Comparison of ENCODE assay signal across 26 mouse cellular contexts in the genomic region with DNA sequence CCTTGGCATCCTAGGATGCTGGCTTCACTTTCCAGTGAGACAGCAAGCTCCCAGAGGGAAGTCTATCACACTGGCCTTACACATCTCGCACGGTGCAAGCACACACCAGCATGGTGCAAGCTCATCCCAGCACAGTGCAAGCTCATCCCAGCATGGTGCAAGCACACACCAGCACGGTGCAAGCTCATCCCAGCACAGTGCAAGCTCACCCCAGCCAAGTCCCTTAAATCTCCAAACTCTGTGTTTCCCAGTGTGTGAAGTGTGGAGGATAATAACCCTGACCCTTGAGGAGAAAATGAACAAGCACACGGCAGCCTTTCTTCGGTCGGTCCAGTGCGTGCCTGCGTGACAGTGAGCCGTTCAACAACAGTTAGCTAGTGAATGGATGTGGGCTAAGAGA.
DNase-seq lines count a peak whose midpoint lies in the region; ATAC-seq lines count a peak whose summit lies in the region.
"Had no signal": no experiment of that assay in that cellular context is flagged by ENCODE, and none has a peak within 500 bp of the region (broad histone marks: within the 10 kb centered on the region; RNA-seq: fewer than 3 reads in every experiment).

No protein-coding gene starts in this region.

- no peak for DNase-seq in embryonic facial prominence, embryonic 11.5 days (ENCODE audit: low spot score)
- DNase-seq in embryonic facial prominence, embryonic 10.5 days (ENCODE audit: low spot score): no peak
- DNase-seq in hindbrain, embryonic 11.5 days (ENCODE audit: low spot score): no peak
- no peak for DNase-seq in midbrain, embryonic 10.5 days (ENCODE audit: low spot score)
- no peak for DNase-seq in layer of hippocampus, adult 8-10 months (ENCODE audit: low spot score in 2 of 2)
- DNase-seq: adrenal gland, postnatal 25 days; cerebellum, adult 8-10 months; cerebellum, postnatal 36 days; embryo, embryonic 11 days; heart, adult 2 months; heart, postnatal 4 days; kidney, postnatal 14 days; liver; lung, postnatal 4 days; retina, postnatal 1 day; right cerebral cortex, postnatal 14 days had no signal

- 85% methylated on average over 9 of the region's 9 CpGs for WGBS in embryonic facial prominence, embryonic 11.5 days
- 85% methylated on average over 9 of the region's 9 CpGs for WGBS in embryonic facial prominence, embryonic 10.5 days
- WGBS in hindbrain, embryonic 13.5 days: 70% methylated on average over 9 of the region's 9 CpGs
- 88% methylated on average over 9 of the region's 9 CpGs for WGBS in hindbrain, embryonic 11.5 days
- WGBS in midbrain, embryonic 10.5 days: 90% methylated on average over 9 of the region's 9 CpGs
- 72% methylated on average over 9 of the region's 9 CpGs for WGBS in midbrain, embryonic 13.5 days
- WGBS in midbrain, embryonic 15.5 days: 67% methylated on average over 9 of the region's 9 CpGs

- no peak overlapping the region for H3K4me3 ChIP-seq in embryonic facial prominence, embryonic 11.5 days (ENCODE audit: low read depth, low read length)
- H3K4me3 ChIP-seq in embryonic facial prominence, embryonic 10.5 days: no peak overlapping the region
- no peak overlapping the region for H3K4me3 ChIP-seq in hindbrain, embryonic 13.5 days
- H3K4me3 ChIP-seq in hindbrain, embryonic 11.5 days (ENCODE audit: low read depth, low read length): no peak overlapping the region
- H3K4me3 ChIP-seq in midbrain, embryonic 10.5 days: no peak overlapping the region
- no peak overlapping the region for H3K4me3 ChIP-seq in midbrain, embryonic 13.5 days (replicated peaks)
- no peak overlapping the region for H3K4me3 ChIP-seq in midbrain, embryonic 15.5 days
- H3K4me3 ChIP-seq: erythroblast, embryonic 14.5 days; heart, adult 2 months; heart, embryonic 12.5 days; neural tube, embryonic 12.5 days had no signal

- H3K27me3 ChIP-seq in embryonic facial prominence, embryonic 11.5 days (ENCODE audit: control insufficient read depth, insufficient read depth, low read length): no peaks in the 10 kb centered on the region
- no peaks in the 10 kb centered on the region for H3K27me3 ChIP-seq in embryonic facial prominence, embryonic 10.5 days (replicated peaks; ENCODE audit: low read depth, poor library complexity, severe bottlenecking)
- H3K27me3 ChIP-seq in hindbrain, embryonic 13.5 days: no peaks in the 10 kb centered on the region
- no peaks in the 10 kb centered on the region for H3K27me3 ChIP-seq in hindbrain, embryonic 11.5 days (ENCODE audit: control insufficient read depth, insufficient read depth, low read length)
- H3K27me3 ChIP-seq in midbrain, embryonic 10.5 days (ENCODE audit: low read depth, poor library complexity, severe bottlenecking): no peaks in the 10 kb centered on the region
- no peaks in the 10 kb centered on the region for H3K27me3 ChIP-seq in midbrain, embryonic 13.5 days
- H3K27me3 ChIP-seq in midbrain, embryonic 15.5 days (replicated peaks): no peaks in the 10 kb centered on the region
- H3K27me3 ChIP-seq: heart, embryonic 12.5 days; neural tube, embryonic 12.5 days had no signal

- no peak overlapping the region for H3K4me2 ChIP-seq in embryonic facial prominence, embryonic 11.5 days (ENCODE audit: low read depth, low read length)
- H3K4me2 ChIP-seq in hindbrain, embryonic 13.5 days: no peak overlapping the region
- H3K4me2 ChIP-seq in hindbrain, embryonic 11.5 days (replicated peaks; ENCODE audit: low read depth, low read length): no peak overlapping the region
- no peak overlapping the region for H3K4me2 ChIP-seq in midbrain, embryonic 13.5 days (replicated peaks)
- no peak overlapping the region for H3K4me2 ChIP-seq in midbrain, embryonic 15.5 days
- H3K4me2 ChIP-seq: heart, embryonic 12.5 days; neural tube, embryonic 12.5 days had no signal

- H3K36me3 ChIP-seq in embryonic facial prominence, embryonic 11.5 days (replicated peaks; ENCODE audit: control insufficient read depth, insufficient read depth, low read depth, low read length): no peaks in the 10 kb centered on the region
- no peaks in the 10 kb centered on the region for H3K36me3 ChIP-seq in embryonic facial prominence, embryonic 10.5 days (replicated peaks)
- H3K36me3 ChIP-seq in hindbrain, embryonic 13.5 days: no peaks in the 10 kb centered on the region
- no peaks in the 10 kb centered on the region for H3K36me3 ChIP-seq in hindbrain, embryonic 11.5 days (ENCODE audit: control insufficient read depth, insufficient read depth, low read length)
- no peaks in the 10 kb centered on the region for H3K36me3 ChIP-seq in midbrain, embryonic 10.5 days
- H3K36me3 ChIP-seq in midbrain, embryonic 13.5 days: no peaks in the 10 kb centered on the region
- no peaks in the 10 kb centered on the region for H3K36me3 ChIP-seq in midbrain, embryonic 15.5 days (replicated peaks)
- H3K36me3 ChIP-seq: heart, embryonic 12.5 days; neural tube, embryonic 12.5 days had no signal

- H3K27ac ChIP-seq in embryonic facial prominence, embryonic 11.5 days (replicated peaks; ENCODE audit: low read depth, low read length): no peak overlapping the region
- H3K27ac ChIP-seq in embryonic facial prominence, embryonic 10.5 days (replicated peaks): no peak overlapping the region
- H3K27ac ChIP-seq in hindbrain, embryonic 13.5 days: peak overlapping the region; percentile 62
- H3K27ac ChIP-seq in hindbrain, embryonic 11.5 days (ENCODE audit: low read depth, low read length): no peak overlapping the region
- 0 out of 2 replicates have a peak overlapping the region, but pooled peaks have one; percentile 49 for H3K27ac ChIP-seq in midbrain, embryonic 10.5 days (replicated peaks)
- no peak overlapping the region for H3K27ac ChIP-seq in midbrain, embryonic 13.5 days
- H3K27ac ChIP-seq in midbrain, embryonic 15.5 days: no peak overlapping the region
- H3K27ac ChIP-seq: heart, adult 2 months; liver, embryonic 14.5 days; neural tube, embryonic 12.5 days had no signal

- 0 out of 2 replicates have a peak, but pooled peaks have one; percentile 64 for ATAC-seq in embryonic facial prominence, embryonic 11.5 days (replicated peaks; ENCODE audit: insufficient number of reproducible peaks, low FRiP score, low TSS enrichment, low read depth)
- no peak for ATAC-seq in hindbrain, embryonic 13.5 days (ENCODE audit: low FRiP score)
- no peak for ATAC-seq in hindbrain, embryonic 11.5 days (ENCODE audit: low FRiP score)
- ATAC-seq in midbrain, embryonic 13.5 days: no peak
- ATAC-seq in midbrain, embryonic 15.5 days (replicated peaks): peak; percentile 49; the same call in 1 of the 2 replicates
- ATAC-seq: CD4-positive, CD25-positive, alpha-beta regulatory T cell, adult 4 months; forebrain, embryonic 16.5 days; intestine, postnatal 0 days had no signal

- no peaks in the 10 kb centered on the region for H3K9me3 ChIP-seq in embryonic facial prominence, embryonic 11.5 days (replicated peaks; ENCODE audit: control insufficient read depth, low read length)
- H3K9me3 ChIP-seq in embryonic facial prominence, embryonic 10.5 days: no peaks in the 10 kb centered on the region
- H3K9me3 ChIP-seq in hindbrain, embryonic 13.5 days: no peaks in the 10 kb centered on the region
- H3K9me3 ChIP-seq in hindbrain, embryonic 11.5 days (ENCODE audit: control insufficient read depth, low read length): no peaks in the 10 kb centered on the region
- H3K9me3 ChIP-seq in midbrain, embryonic 10.5 days (replicated peaks): no peaks in the 10 kb centered on the region
- H3K9me3 ChIP-seq in midbrain, embryonic 13.5 days: no peaks in the 10 kb centered on the region
- H3K9me3 ChIP-seq in midbrain, embryonic 15.5 days: no peaks in the 10 kb centered on the region
- H3K9me3 ChIP-seq: heart, embryonic 12.5 days; neural tube, embryonic 12.5 days had no signal

- no peaks in the 10 kb centered on the region for H3K4me1 ChIP-seq in embryonic facial prominence, embryonic 11.5 days (ENCODE audit: control insufficient read depth, insufficient read depth, low read length)
- peaks cover 32% of the 10 kb centered on the region for H3K4me1 ChIP-seq in embryonic facial prominence, embryonic 10.5 days
- peaks cover 70% of the 10 kb centered on the region for H3K4me1 ChIP-seq in hindbrain, embryonic 13.5 days (replicated peaks)
- H3K4me1 ChIP-seq in hindbrain, embryonic 11.5 days (replicated peaks; ENCODE audit: control insufficient read depth, insufficient read depth, low read length): 0 out of 2 replicates have a peak, but pooled peaks cover 3% of the 10 kb centered on the region
- peaks cover 51% of the 10 kb centered on the region for H3K4me1 ChIP-seq in midbrain, embryonic 10.5 days
- H3K4me1 ChIP-seq in midbrain, embryonic 13.5 days (replicated peaks): peaks cover 51% of the 10 kb centered on the region
- peaks cover 38% of the 10 kb centered on the region for H3K4me1 ChIP-seq in midbrain, embryonic 15.5 days

- no peak overlapping the region for H3K9ac ChIP-seq in embryonic facial prominence, embryonic 11.5 days (replicated peaks; ENCODE audit: low read length)
- no peak overlapping the region for H3K9ac ChIP-seq in hindbrain, embryonic 13.5 days
- no peak overlapping the region for H3K9ac ChIP-seq in hindbrain, embryonic 11.5 days (ENCODE audit: low read depth, low read length)
- H3K9ac ChIP-seq in midbrain, embryonic 13.5 days (replicated peaks): no peak overlapping the region
- no peak overlapping the region for H3K9ac ChIP-seq in midbrain, embryonic 15.5 days
- H3K9ac ChIP-seq: heart, embryonic 12.5 days; liver, embryonic 14.5 days; neural tube, embryonic 12.5 days had no signal

Comparison
In these comparisons a context has a peak if more than half of its experiments do, and no peak if none do; other contexts are left out.
1. ATAC-seq: peak in embryonic facial prominence, embryonic 11.5 days (single experiment) and midbrain, embryonic 15.5 days (single experiment); none in hindbrain, embryonic 13.5 days (single experiment), hindbrain, embryonic 11.5 days (single experiment) and midbrain, embryonic 13.5 days (single experiment).
2. H3K27ac ChIP-seq: peak in hindbrain, embryonic 13.5 days (single experiment) and midbrain, embryonic 10.5 days (single experiment); none in embryonic facial prominence, embryonic 11.5 days (single experiment), embryonic facial prominence, embryonic 10.5 days (single experiment), hindbrain, embryonic 11.5 days (single experiment), midbrain, embryonic 13.5 days (single experiment) and midbrain, embryonic 15.5 days (single experiment).